Comparison of ENCODE assay signal across 8 mouse cellular contexts in genomic region chr1:192789828-192790227, GRCm38 (mm10). TPM values are rescaled to one million over a fixed set of nuclear protein-coding genes. Genes with fewer than 3 reads are reported as not detected.
DNase-seq lines count a peak whose midpoint lies in the region; ATAC-seq and TF ChIP-seq lines count a peak whose summit lies in the region.

No protein-coding gene starts in this region.

- no peaks in the 10 kb centered on the region for H3K36me3 ChIP-seq in midbrain, postnatal 0 days (ENCODE audit: insufficient read depth, low read length)
- H3K36me3 ChIP-seq in midbrain, embryonic 13.5 days: no peaks in the 10 kb centered on the region
- no peaks in the 10 kb centered on the region for H3K36me3 ChIP-seq in kidney, postnatal 0 days (ENCODE audit: insufficient read depth, low read length)
- H3K36me3 ChIP-seq in stomach, embryonic 14.5 days (ENCODE audit: control insufficient read depth, insufficient read depth, low read length): no peaks in the 10 kb centered on the region

- no peak for TF ChIP-seq CTCF in midbrain, postnatal 0 days (IDR thresholded peaks at IDR 0.05)
- no peak for TF ChIP-seq CTCF in kidney, postnatal 0 days (IDR thresholded peaks at IDR 0.05; ENCODE audit: low read depth)

- ATAC-seq in midbrain, postnatal 0 days (ENCODE audit: low FRiP score): no peak
- no peak for ATAC-seq in midbrain, embryonic 13.5 days
- ATAC-seq in kidney, postnatal 0 days (replicated peaks; ENCODE audit: low FRiP score, low read depth): no peak
- ATAC-seq in stomach, embryonic 14.5 days (ENCODE audit: insufficient number of reproducible peaks, insufficient read depth, low FRiP score, low read depth): no peak
- no peak for ATAC-seq in erythroid progenitor cell, adult 5-6 weeks (replicated peaks; ENCODE audit: low FRiP score, poor library complexity, severe bottlenecking)

- no peaks in the 10 kb centered on the region for H3K27me3 ChIP-seq in midbrain, postnatal 0 days (ENCODE audit: insufficient read depth, low read length)
- H3K27me3 ChIP-seq in midbrain, embryonic 13.5 days: no peaks in the 10 kb centered on the region
- no peaks in the 10 kb centered on the region for H3K27me3 ChIP-seq in kidney, postnatal 0 days (ENCODE audit: insufficient read depth, low read length)
- no peaks in the 10 kb centered on the region for H3K27me3 ChIP-seq in stomach, embryonic 14.5 days (ENCODE audit: control insufficient read depth, insufficient read depth, low read length)

- no peak for DNase-seq in midbrain, postnatal 0 days (ENCODE audit: low spot score)
- DNase-seq in gastrocnemius, postnatal 36 days: peak; percentile 53 to 56
- DNase-seq in kidney, postnatal 0 days (ENCODE audit: low spot score): peak; percentile 64
- no peak for DNase-seq in retina, embryonic 14.5 days (ENCODE audit: low spot score)
- no peak for DNase-seq in yolk sac, embryonic 10.5 days (ENCODE audit: low spot score)

- 0 out of 2 replicates have a peak overlapping the region, but pooled peaks have one; percentile 51 for H3K27ac ChIP-seq in midbrain, postnatal 0 days (ENCODE audit: low read depth, low read length)
- no peak overlapping the region for H3K27ac ChIP-seq in midbrain, embryonic 13.5 days
- peak overlapping the region; percentile 83; the same call in 1 of the 2 replicates for H3K27ac ChIP-seq in kidney, postnatal 0 days
- peak overlapping the region; percentile 83 for H3K27ac ChIP-seq in stomach, embryonic 14.5 days (ENCODE audit: low read length)

- no peak overlapping the region for H3K4me2 ChIP-seq in midbrain, postnatal 0 days (ENCODE audit: low read depth, low read length, poor library complexity, severe bottlenecking)
- no peak overlapping the region for H3K4me2 ChIP-seq in midbrain, embryonic 13.5 days (replicated peaks)
- no peak overlapping the region for H3K4me2 ChIP-seq in kidney, postnatal 0 days (ENCODE audit: low read length)
- H3K4me2 ChIP-seq in stomach, embryonic 14.5 days (replicated peaks; ENCODE audit: low read depth, low read length): no peak overlapping the region

- no peak overlapping the region for H3K4me3 ChIP-seq in midbrain, postnatal 0 days (ENCODE audit: low read depth, low read length)
- no peak overlapping the region for H3K4me3 ChIP-seq in midbrain, embryonic 13.5 days (replicated peaks)
- H3K4me3 ChIP-seq in kidney, postnatal 0 days (replicated peaks; ENCODE audit: low read depth, low read length): no peak overlapping the region
- no peak overlapping the region for H3K4me3 ChIP-seq in stomach, embryonic 14.5 days (ENCODE audit: low read depth, low read length)

- H3K4me1 ChIP-seq in midbrain, postnatal 0 days (ENCODE audit: insufficient read depth, low read length): peaks cover 12% of the 10 kb centered on the region; the same call in 1 of the 2 replicates
- peaks cover 23% of the 10 kb centered on the region for H3K4me1 ChIP-seq in midbrain, embryonic 13.5 days (replicated peaks)
- 0 out of 2 replicates have a peak, but pooled peaks cover 4% of the 10 kb centered on the region for H3K4me1 ChIP-seq in kidney, postnatal 0 days (replicated peaks; ENCODE audit: insufficient read depth, low read length)
- H3K4me1 ChIP-seq in stomach, embryonic 14.5 days (ENCODE audit: control insufficient read depth, insufficient read depth, low read length): peaks cover 36% of the 10 kb centered on the region

- H3K9me3 ChIP-seq in midbrain, postnatal 0 days (ENCODE audit: low read length): no peaks in the 10 kb centered on the region
- H3K9me3 ChIP-seq in midbrain, embryonic 13.5 days: no peaks in the 10 kb centered on the region
- H3K9me3 ChIP-seq in kidney, postnatal 0 days (replicated peaks; ENCODE audit: low read length): no peaks in the 10 kb centered on the region
- H3K9me3 ChIP-seq in stomach, embryonic 14.5 days (ENCODE audit: control insufficient read depth, low read depth, low read length): no peaks in the 10 kb centered on the region

- intact Hi-C loops in gastrocnemius, postnatal 36 days (cut with DNase I): loop anchor here (10.0 kb wide), 2 partner anchors 295 to 335 kb away; no protein-coding TSS in a partner anchor

- no peak overlapping the region for H3K9ac ChIP-seq in midbrain, postnatal 0 days (replicated peaks; ENCODE audit: low read length, poor library complexity, severe bottlenecking)
- no peak overlapping the region for H3K9ac ChIP-seq in midbrain, embryonic 13.5 days (replicated peaks)
- no peak overlapping the region for H3K9ac ChIP-seq in kidney, postnatal 0 days (ENCODE audit: low read depth, low read length)
- H3K9ac ChIP-seq in stomach, embryonic 14.5 days (replicated peaks; ENCODE audit: low read depth, low read length): no peak overlapping the region

- 77% methylated on average over 11 of the region's 11 CpGs for WGBS in midbrain, postnatal 0 days
- whole genome bisulfite sequencing in midbrain, embryonic 13.5 days: 77% methylated on average over 11 of the region's 11 CpGs
- 61% methylated on average over 11 of the region's 11 CpGs for WGBS in kidney, postnatal 0 days
- WGBS in stomach, embryonic 14.5 days: 45% methylated on average over 11 of the region's 11 CpGs

RNA-seq across cellular contexts. Expression of gene Hhat, which starts 18.8 kb away (rescaled TPM):
- total RNA-seq in midbrain, postnatal 0 days (2014; rRNA removed): 3.4 and 4.2 TPM in 2 replicates
- polyA plus RNA-seq in midbrain, postnatal 0 days (2015; fragmentation: Nextera tagmentation; extraction: Ambion mirVana): 2.5 TPM in 2 replicates
- 5.5 and 5.9 TPM in 2 replicates for polyA plus RNA-seq in midbrain, embryonic 13.5 days (2015; fragmentation: Nextera tagmentation; extraction: Ambion mirVana)
- under 1 TPM; 0.48 to 0.54 TPM for total RNA-seq in gastrocnemius, postnatal 36 days (2021)
- 11.9 and 13.5 TPM in 2 replicates for polyA plus RNA-seq in kidney, postnatal 0 days (2015; fragmentation: Nextera tagmentation; extraction: Ambion mirVana)
- polyA plus RNA-seq in stomach, embryonic 14.5 days (2014; fragmentation: Nextera tagmentation; extraction: Ambion mirVana): 11.1 and 14.2 TPM in 2 replicates
- not detected in 2 replicates for total RNA-seq in erythroid progenitor cell, adult 5-6 weeks (2015; ENCODE audit: low replicate concordance)
- 0.51 TPM in 1 of 2 replicates, not detected in the other for total RNA-seq in erythroid progenitor cell, adult 5-6 weeks (2017; ENCODE audit: low replicate concordance)

Comparison
In these comparisons a context has a peak if more than half of its experiments do, and no peak if none do; other contexts are left out.
1. DNase-seq: peak in gastrocnemius, postnatal 36 days (2 of 2) and kidney, postnatal 0 days (single experiment); none in midbrain, postnatal 0 days (single experiment), retina, embryonic 14.5 days (single experiment) and yolk sac, embryonic 10.5 days (single experiment).